Comparison of ENCODE assay signal across 8 mouse cellular contexts in genomic region chr5:131600325-131601125, GRCm38 (mm10).
A peak's percentile ranks its signal among the peaks of the same experiment; 100 is the strongest.
DNase-seq lines count a peak whose midpoint lies in the region; ATAC-seq and TF ChIP-seq lines count a peak whose summit lies in the region.

No protein-coding gene starts in this region.

- peak overlapping the region; percentile 18 for H3K4me2 ChIP-seq in forebrain, embryonic 14.5 days (ENCODE audit: low read length)
- peak overlapping the region; percentile 53 for H3K4me2 ChIP-seq in heart, postnatal 0 days (ENCODE audit: low read depth, low read length)

- 0 out of 2 replicates have a peak overlapping the region, but pooled peaks have one; percentile 18 for H3K9ac ChIP-seq in forebrain, embryonic 14.5 days (ENCODE audit: low read length)
- no peak overlapping the region; the same call in 1 of the 2 replicates for H3K9ac ChIP-seq in heart, postnatal 0 days (replicated peaks; ENCODE audit: low read depth, low read length)

- TF ChIP-seq EP300 in heart, postnatal 0 days (IDR thresholded peaks at IDR 0.05; ENCODE audit: low read depth): no peak

- no peaks in the 10 kb centered on the region for H3K36me3 ChIP-seq in forebrain, embryonic 14.5 days (ENCODE audit: control insufficient read depth, insufficient read depth, low read length)
- H3K36me3 ChIP-seq in heart, postnatal 0 days (replicated peaks; ENCODE audit: control insufficient read depth, insufficient read depth, low read length): no peaks in the 10 kb centered on the region

- DNase-seq in 3T3-L1 (ENCODE audit: low read depth, low spot score): peak; percentile 3
- DNase-seq in cerebellum, adult 11 months: peak; percentile 45
- peak; percentile 89 for DNase-seq in forebrain, embryonic 14.5 days (ENCODE audit: low spot score)
- DNase-seq in heart, postnatal 0 days (ENCODE audit: low spot score): peak; percentile 86
- peak; percentile 92 to 96 for DNase-seq in kidney, postnatal 25 days
- DNase-seq in lung, adult 2 months: peak; percentile 45
- peak; percentile 82 for DNase-seq in ovary, postnatal 14 days (ENCODE audit: low spot score)

- no peak overlapping the region for H3K4me3 ChIP-seq in forebrain, embryonic 14.5 days (ENCODE audit: low read depth, low read length)
- H3K4me3 ChIP-seq in heart, postnatal 0 days (ENCODE audit: low read depth, low read length): 0 out of 2 replicates have a peak overlapping the region, but pooled peaks have one; percentile 6
- peak overlapping the region; percentile 6 for H3K4me3 ChIP-seq in lung, adult 2 months (replicated peaks; ENCODE audit: extremely low read depth, low read depth, low read length)

- peaks cover 56% of the 10 kb centered on the region for H3K4me1 ChIP-seq in forebrain, embryonic 14.5 days (ENCODE audit: control insufficient read depth, insufficient read depth, low read length)
- peaks cover 13% of the 10 kb centered on the region for H3K4me1 ChIP-seq in heart, postnatal 0 days (ENCODE audit: control insufficient read depth, insufficient read depth)
- H3K4me1 ChIP-seq in lung, adult 2 months (ENCODE audit: control insufficient read depth, insufficient read depth, low read length): no peaks in the 10 kb centered on the region

- under 1% methylated on average over 14 of the region's 14 CpGs for WGBS in forebrain, embryonic 14.5 days
- WGBS in heart, postnatal 0 days: 14% methylated on average over 14 of the region's 14 CpGs
- WGBS in lung, adult 2 months: 23% methylated on average over 14 of the region's 14 CpGs

- no peaks in the 10 kb centered on the region for H3K9me3 ChIP-seq in forebrain, embryonic 14.5 days (replicated peaks; ENCODE audit: control insufficient read depth, low read length)
- H3K9me3 ChIP-seq in heart, postnatal 0 days (replicated peaks; ENCODE audit: control insufficient read depth, low read length): no peaks in the 10 kb centered on the region

- 0 out of 2 replicates have a peak, but pooled peaks cover 3% of the 10 kb centered on the region for H3K27me3 ChIP-seq in forebrain, embryonic 14.5 days (replicated peaks; ENCODE audit: control insufficient read depth, insufficient read depth, low read length)
- H3K27me3 ChIP-seq in heart, postnatal 0 days (ENCODE audit: control insufficient read depth, insufficient read depth, low read length): 0 out of 2 replicates have a peak, but pooled peaks cover 3% of the 10 kb centered on the region

- no peak for TF ChIP-seq CTCF in heart, postnatal 0 days (IDR thresholded peaks at IDR 0.05; ENCODE audit: low read depth)
- TF ChIP-seq CTCF in lung, adult 2 months (IDR thresholded peaks at IDR 0.05; ENCODE audit: insufficient read depth, low read length): no peak

- ATAC-seq in forebrain, embryonic 14.5 days: peak; percentile 76
- peak; percentile 88 for ATAC-seq in heart, postnatal 0 days (ENCODE audit: insufficient read depth, low read depth)
- ATAC-seq in granulocyte monocyte progenitor cell, adult 5-6 weeks (replicated peaks; ENCODE audit: poor library complexity, severe bottlenecking): no peak

- peak overlapping the region; percentile 76 for H3K27ac ChIP-seq in forebrain, embryonic 14.5 days (ENCODE audit: low read depth, low read length)
- H3K27ac ChIP-seq in heart, postnatal 0 days (ENCODE audit: low read depth): peak overlapping the region; percentile 69

- TF ChIP-seq POLR2A in lung, adult 2 months (IDR thresholded peaks at IDR 0.05; ENCODE audit: borderline replicate concordance, extremely low read depth, low read depth, low read length): no peak

Comparison
In these comparisons a context has a peak if more than half of its experiments do, and no peak if none do; other contexts are left out.
1. DNase-seq: peak in every context shown above with its lines; median percentile 94 in kidney, postnatal 25 days; 89 in forebrain, embryonic 14.5 days; 86 in heart, postnatal 0 days; 82 in ovary, postnatal 14 days; 45 in cerebellum, adult 11 months; 45 in lung, adult 2 months; 3 in 3T3-L1.